Mouse (Mus musculus): ENCODE results near the gene Rad9b.
"Not testable (repeated sequence)": the region's sequence is repeated elsewhere in the genome, so short reads cannot be mapped to it uniquely, and the experiment has no call there.

Gene Rad9b

DNA sequence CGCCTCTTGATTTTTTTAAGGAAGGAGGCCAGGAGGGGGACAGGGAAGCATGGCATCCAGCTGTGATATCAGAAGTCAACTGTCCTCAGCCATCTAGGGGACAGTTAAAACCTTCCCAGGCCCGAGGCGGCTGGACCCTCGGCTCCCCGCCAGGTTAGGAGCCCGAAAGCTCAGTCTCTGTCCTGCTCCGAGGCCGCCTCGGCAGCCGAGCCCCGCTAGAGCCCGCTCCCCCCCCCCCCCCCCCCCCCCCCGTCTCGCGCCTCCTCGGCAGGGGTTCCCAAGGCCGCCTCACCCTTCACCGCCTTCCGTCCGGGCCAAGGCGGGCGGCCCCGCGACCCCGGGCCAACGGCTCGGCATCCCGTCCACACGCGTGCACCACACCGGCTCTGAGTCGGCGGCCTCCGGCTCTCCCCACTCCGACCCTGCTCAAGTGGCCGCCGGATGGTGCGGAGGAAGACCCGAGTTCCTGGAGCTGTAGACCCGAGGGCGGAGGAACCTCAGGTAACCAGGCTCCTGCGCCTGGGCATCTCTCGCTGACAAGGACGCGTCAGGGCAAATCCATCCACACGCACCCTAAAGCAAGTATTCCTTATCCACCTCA is 17.7 kb upstream of the Rad9b start, which contains the start of gene Gpn3:
Gene Gpn3 (plus strand): TSS at position 286 of the 601 bp plus-strand sequence.
- DNase-seq (ENCODE audit: low spot score in 2 of 2) = no peak

GRCm38 (mm10) chr5:122354492-122355067 is 547 bp upstream of the Rad9b start:
- DNase-seq (ENCODE audit: low spot score in 2 of 2) = no peak

DNA sequence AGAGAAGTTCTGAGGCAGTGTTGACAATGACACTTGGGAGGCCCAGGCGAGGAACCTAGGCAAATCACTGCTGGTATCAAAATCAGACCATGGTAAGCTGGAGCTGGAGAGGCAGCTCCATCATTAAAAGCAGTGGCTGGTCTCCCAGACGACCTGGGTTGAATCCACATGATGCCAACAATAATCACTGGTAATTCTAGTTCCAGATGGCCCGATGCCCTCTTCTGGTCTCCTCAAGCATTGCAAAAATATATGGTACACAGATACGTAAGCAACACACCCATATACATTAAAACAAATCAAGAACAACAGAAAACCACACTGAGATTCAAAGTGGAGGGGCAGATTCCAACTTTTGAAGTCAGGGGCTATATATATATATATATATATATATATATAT is 8.3 kb downstream of the Rad9b start:
- no peak for DNase-seq (ENCODE audit: low spot score in 2 of 2)

DNA sequence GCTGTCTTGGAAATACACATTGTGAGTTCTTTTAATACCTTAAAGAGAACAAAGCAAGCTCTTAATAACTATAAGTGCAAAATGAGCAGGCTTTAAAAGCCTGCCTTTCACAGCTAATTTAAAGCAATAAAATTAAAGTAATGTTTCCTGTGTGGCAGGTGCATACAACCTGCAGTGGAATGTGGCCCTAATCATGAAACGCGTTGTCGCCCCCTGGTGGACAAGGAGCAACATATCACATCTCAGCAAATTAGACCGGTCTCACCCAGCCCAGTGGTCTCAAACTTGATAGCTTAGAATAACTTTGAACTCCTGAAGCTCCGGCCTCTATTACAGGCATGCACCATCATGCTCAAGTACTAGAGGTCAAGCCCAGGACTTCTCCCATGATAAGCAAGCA is 9.8 kb downstream of the Rad9b start:
- DNase-seq (ENCODE audit: low spot score in 2 of 2) = peak in 1 of 2 experiments; percentile 63

- no peak for DNase-seq (ENCODE audit: low spot score in 2 of 2)
These were observed 10.3 kb downstream of the Rad9b start for GRCm38 (mm10) chr5:122343768-122344167.

DNA sequence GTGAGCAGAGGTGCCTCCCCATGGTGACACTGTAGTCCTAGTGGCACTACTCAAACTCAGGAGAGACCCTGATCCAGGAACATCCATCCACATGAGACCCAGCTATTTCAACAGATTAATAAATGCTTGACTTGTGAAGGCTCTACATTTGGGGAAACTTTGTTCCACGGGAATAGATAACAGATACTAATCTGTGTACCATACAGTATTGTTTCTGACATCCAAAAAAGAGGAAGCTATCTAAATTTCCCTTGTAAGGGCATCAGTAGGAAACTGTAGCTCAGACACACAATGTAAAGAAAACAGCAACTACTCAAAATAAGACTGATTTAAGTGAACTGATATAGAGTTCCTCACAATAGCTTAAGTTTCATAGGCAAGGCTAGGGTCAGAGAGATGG is 11.2 kb downstream of the Rad9b start:
- no peak for DNase-seq (ENCODE audit: low spot score in 2 of 2)

DNA sequence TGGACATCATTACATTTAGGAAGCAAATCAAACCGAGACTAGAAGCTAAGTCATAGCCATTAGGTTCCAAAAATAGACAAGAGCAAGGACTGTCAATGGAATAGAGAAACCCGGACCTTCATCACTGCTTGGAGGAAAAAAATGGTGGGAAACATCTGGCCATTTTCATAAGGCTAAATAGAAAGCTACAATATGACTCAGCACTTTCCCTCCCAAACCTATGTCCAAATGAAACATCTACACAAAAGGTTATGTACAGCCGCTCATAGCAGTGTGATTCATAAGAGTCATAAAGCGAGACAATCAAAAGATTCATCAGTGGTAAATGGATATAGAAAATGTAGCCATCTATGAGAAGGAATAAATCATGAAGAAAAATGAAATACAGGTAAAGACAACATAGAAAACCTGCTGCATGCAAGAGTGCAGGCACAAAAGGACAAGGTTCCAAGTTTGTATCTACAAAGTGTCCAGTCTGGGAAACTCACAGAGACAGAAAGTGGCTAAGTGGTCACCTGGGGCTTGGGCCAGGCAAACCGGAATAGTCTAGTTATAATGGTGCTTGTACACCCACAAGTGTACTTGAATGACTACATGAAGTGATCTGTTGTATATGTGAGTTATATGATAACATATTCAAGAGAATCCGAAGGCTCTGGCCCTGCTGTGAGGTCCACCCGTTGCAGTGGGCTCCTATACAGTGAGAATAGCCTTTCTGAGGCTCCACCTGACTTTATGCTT is 17.3 kb downstream of the Rad9b start:
- no peak for DNase-seq (ENCODE audit: low spot score in 2 of 2)

DNA sequence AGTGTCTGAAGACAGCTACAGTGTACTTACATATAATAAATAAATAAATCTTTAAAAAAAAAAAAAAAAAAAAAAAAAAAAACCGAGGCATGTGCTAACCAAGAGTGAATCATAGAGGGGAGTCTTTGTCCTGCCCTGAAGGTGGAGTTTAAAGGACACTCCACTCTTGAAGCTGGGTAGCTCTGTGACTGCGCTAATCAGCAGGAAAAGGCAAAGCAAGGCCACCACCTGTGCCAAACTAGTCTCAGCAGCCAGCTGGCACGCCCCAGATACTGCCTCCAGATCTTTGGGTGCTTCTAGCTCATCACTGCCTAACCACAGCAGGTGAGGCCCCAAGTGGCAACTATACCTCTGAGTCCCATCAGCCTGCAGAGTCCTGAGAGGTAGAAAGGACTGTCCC is 19.4 kb downstream of the Rad9b start:
- DNase-seq (ENCODE audit: low spot score in 2 of 2) = no peak

GRCm38 (mm10) chr5:122330269-122330668 is 23.8 kb downstream of the Rad9b start:
- no peak for DNase-seq (ENCODE audit: low spot score in 2 of 2)

DNA sequence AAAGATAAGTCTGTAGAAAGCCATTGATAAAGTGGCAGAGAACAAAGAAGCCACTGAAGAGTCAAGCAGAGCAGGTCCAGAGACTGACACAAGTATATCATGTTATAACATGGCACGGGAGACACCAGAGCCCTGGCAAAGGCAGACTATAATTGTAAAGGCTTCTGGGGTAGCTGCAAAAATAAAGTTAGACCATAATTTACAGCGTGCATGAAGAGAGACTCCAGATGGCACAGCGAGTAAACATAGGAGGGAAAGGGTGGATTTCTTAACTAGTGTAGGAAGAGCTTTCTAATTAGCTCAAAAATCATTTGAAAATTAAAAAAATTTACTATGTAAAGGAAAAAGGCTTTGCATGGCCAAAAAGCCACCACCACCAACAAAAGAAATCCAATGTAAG is 26.8 kb downstream of the Rad9b start:
- DNase-seq (ENCODE audit: low spot score in 2 of 2) = no peak

- DNase-seq (ENCODE audit: low spot score in 2 of 2) = no peak
These were observed 28.6 kb downstream of the Rad9b start for GRCm38 (mm10) chr5:122325477-122325876.

- DNase-seq (ENCODE audit: low spot score in 2 of 2) = peak; percentile 68 to 76
These were observed 29.2 kb downstream of the Rad9b start for GRCm38 (mm10) chr5:122324608-122325431.

DNA sequence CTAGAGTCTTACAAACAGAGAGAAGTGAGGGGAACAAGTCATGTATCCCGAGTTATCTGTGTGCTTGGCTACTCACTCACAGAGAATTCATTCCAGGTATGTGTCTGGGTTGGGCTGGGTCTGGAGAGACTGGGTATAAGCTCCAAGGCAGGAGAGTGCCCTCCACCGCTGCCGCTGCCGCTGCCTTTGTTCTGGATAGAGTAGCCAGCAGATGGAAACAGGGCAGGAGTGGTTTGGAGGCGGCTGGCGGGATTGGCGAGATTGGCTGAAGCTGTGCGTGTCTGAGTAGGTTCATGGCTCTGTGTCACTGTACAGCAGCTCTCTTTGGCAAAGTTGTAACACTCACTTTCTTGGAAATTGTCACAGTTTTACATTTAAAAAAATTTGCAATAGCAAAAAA is 30.5 kb downstream of the Rad9b start:
- no peak for DNase-seq (ENCODE audit: low spot score in 2 of 2)

DNA sequence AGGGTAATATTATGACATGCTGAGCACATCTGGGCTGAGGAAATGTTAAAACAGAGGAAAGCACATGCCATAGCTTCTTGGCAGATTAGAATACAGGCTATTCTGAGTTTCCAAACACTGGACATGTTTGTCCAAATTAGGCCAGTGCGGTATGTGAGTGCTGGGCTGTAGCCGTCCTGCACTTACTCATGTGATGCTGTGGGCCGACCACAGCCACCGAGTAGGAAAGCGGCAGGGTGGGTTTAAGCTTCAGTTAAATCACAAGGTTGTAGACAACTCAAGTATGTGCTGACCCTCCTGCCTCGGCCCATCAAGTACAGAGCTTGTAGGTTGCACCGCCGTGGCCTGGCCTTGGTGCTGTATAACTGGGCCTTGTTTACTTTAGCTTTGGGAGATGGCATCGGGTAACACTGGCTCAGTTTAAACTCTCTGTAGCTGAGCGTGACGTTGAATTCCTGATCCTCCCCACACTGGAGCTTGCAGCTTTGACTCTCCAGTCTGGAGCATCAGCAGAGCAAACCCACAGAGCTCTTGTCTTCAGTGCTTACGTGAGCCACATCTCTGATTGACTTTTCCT is 33.7 kb downstream of the Rad9b start:
- DNase-seq (ENCODE audit: low spot score in 2 of 2) = no peak

- no peak for DNase-seq (ENCODE audit: low spot score in 2 of 2)
These were observed 34.4 kb downstream of the Rad9b start for GRCm38 (mm10) chr5:122319474-122320204.

- not testable (repeated sequence) for DNase-seq (ENCODE audit: low spot score in 2 of 2)
These were observed 35.1 kb downstream of the Rad9b start for GRCm38 (mm10) chr5:122318976-122319375.

- no peak for DNase-seq (ENCODE audit: low spot score in 2 of 2)
These were observed 35.9 kb downstream of the Rad9b start for GRCm38 (mm10) chr5:122318100-122318499.

GRCm38 (mm10) chr5:122317329-122318045 is 36.5 kb downstream of the Rad9b start:
- no peak for DNase-seq (ENCODE audit: low spot score in 2 of 2)

GRCm38 (mm10) chr5:122314966-122315667 is 38.9 kb downstream of the Rad9b start:
- DNase-seq (ENCODE audit: low spot score in 2 of 2) = peak; percentile 80 to 81
